Mouse (Mus musculus) naive thymus-derived CD4-positive, alpha-beta T cell, adult 5 months (primary cell): ENCODE data around the gene Gm4565. TPM values are rescaled to one million over a fixed set of nuclear protein-coding genes. Genes with fewer than 3 reads are reported as not detected.

Experiments used
- polyA plus RNA-seq: library from polyadenylated mRNA; unstranded; fragments of 100-300 nt; shearing (Covaris generic); gene quantifications from one replicate; pipeline ENCODE4 v1.2.1, GENCODE M21; 2017

The Gm4565 gene
- 0.24 TPM for polyA plus RNA-seq

DNA sequence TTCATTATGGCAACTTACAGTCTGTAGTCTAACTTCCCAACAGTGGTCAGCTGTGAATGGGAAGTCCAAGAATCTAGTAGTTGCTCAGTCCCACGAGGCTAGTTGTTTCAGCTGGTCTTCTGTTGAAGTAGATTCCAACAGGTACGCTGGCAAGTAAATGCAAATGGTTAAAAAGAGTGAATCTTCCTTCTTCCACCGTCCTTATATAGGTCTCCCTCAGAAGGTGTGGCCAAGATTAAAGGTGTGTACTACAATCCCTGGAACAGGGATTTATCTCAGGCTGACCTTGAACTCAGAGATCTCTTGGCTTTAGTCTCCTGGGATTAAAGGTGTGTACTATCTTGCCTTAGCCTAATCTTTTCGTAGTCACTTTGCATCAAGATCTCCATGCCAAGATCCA, at the start of gene Gm4565:
TSS of gene Gm4565 (minus strand) at position 101 of the 400 bp plus-strand sequence.

GRCm38 (mm10) chr7:22565243-22565642, 22.7 kb downstream of the Gm4565 start, which contains the start of gene Gm4201:
Gene Gm4201 (minus strand): TSS chr7:22565343.

GRCm38 (mm10) chr7:22534787-22535186, 53.1 kb downstream of the Gm4565 start, which contains the start of gene Gm8677:
Gene Gm8677 (minus strand): TSS chr7:22534887.

Other genes starting within 250 kb of the Gm4565 start
- gene Gm8660, start 217.1 kb downstream of the Gm4565 start, polyA plus RNA-seq: not detected
- gene Vmn1r148, start 174.5 kb downstream of the Gm4565 start, polyA plus RNA-seq: not detected
- gene Vmn1r149, start 149.9 kb downstream of the Gm4565 start, polyA plus RNA-seq: not detected
- gene Gm10665, start 124.1 kb downstream of the Gm4565 start, polyA plus RNA-seq: not detected
- gene Vmn1r151, start 88.4 kb downstream of the Gm4565 start, polyA plus RNA-seq: not detected
- gene Vmn1r152, start 65.2 kb downstream of the Gm4565 start, polyA plus RNA-seq: not detected
- gene Gm8677, start 53.2 kb downstream of the Gm4565 start, polyA plus RNA-seq: not detected
- gene Gm4201, start 22.8 kb downstream of the Gm4565 start, polyA plus RNA-seq: not detected
- gene Vmn1r155, start 69.9 kb upstream of the Gm4565 start, polyA plus RNA-seq: not detected
- gene Gm8693, start 104.2 kb upstream of the Gm4565 start, polyA plus RNA-seq: not detected
- not detected for gene Gm4567, start 131.6 kb upstream of the Gm4565 start, polyA plus RNA-seq
- not detected for gene Vmn1r157, start 173.6 kb upstream of the Gm4565 start, polyA plus RNA-seq
- not detected for gene Vmn1r158, start 202.7 kb upstream of the Gm4565 start, polyA plus RNA-seq